Mouse (Mus musculus): ENCODE measurements around the gene Ifi27.
"Not testable (repeated sequence)": the region's sequence is repeated elsewhere in the genome, so short reads cannot be mapped to it uniquely, and the experiment has no call there.

The Ifi27 gene

DNA sequence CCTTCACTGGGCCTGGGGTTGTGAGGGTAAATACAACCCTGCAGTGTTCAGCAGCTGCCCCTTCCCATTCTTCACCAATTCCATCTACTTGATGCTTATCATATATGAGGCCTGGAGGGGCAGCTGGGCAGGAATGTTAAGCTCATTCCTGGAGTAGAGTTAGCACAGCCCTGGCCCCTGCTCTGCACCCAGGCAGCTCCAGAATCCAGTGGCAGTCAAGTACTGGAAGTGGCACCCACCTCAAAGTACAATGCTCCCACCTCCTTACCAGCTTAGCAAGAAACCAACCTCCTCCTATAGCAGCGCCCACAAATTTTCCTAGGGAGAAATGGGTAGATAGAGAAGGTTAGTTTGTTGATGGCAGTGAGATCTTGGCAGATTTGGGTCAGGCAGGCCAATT is 22.7 kb downstream of the Ifi27 start:
- DNase-seq (ENCODE audit: low spot score in 2 of 2) = not testable (repeated sequence)

DNA sequence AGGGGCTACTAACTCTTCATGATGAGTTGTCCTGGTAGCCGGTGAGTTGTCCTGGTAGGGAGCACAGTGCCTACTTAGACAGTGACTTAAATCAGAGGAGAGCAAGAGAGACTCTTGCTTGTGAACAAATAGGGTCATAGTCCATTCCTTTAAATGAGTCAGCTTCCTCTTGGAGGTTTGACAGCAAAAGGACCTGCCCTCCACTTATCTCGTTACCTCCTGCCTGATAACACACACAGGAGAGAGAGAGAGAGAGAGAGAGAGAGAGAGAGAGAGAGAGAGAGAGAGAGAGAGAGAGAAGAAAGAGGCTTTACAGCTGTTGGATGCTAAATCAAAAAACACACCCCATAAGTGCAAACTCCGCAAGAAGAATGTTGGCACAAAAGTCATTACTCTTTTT is 23.1 kb downstream of the Ifi27 start, which contains the start of gene Ifi27l2b:
Ifi27l2b (minus strand) TSS at position 84 of the 400 bp plus-strand sequence.
- DNase-seq (ENCODE audit: low spot score in 2 of 2) = no peak

DNA sequence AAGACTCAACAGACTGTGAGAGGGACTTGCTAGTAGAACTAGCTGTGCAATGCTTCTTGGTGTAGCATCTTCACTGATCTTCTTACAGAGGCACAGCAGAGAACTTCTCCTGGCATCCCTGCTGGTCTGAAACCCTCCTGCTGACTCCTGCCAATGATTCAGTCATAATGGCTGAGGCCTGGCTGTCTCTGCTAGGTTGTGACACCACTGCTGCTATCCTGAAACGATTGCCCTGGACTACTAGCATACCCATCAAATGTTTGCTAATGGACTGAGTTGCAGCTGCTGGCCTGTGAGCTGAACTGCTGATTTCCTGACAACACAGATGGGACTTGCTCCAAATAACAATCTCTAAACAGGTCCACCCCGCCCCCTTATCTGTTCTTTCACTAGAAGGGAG is 40.5 kb downstream of the Ifi27 start:
- DNase-seq (ENCODE audit: low spot score in 2 of 2) = no peak

DNA sequence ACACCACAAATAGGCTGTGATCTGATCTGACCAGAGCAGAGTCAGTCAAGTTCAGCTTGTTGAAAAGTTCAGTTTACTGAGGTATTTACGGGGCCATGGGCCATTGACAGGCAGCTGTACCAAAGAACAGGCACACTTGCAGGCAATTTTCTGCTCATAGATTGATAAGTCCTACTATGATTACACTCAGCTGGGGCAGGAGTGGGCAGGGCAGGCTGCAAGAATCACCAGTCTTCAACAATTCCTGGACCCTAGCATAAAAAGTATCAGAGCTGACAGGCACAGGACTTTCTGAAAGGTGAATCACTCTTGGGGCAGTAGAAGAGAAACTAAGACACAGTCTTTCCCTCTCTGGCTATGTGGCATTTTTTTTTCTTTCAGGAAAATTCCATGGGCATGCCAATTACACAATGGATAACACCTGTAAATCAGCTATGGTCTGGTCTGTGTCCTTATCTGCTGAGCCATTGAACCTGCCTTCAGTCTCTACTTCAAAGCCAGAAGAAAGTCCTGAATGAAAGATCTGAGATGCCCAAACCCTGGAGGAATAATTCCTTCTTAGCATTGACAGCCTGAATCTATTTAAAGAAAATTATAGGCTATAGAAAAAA is 42.9 kb downstream of the Ifi27 start:
- DNase-seq (ENCODE audit: low spot score in 2 of 2) = no peak

DNA sequence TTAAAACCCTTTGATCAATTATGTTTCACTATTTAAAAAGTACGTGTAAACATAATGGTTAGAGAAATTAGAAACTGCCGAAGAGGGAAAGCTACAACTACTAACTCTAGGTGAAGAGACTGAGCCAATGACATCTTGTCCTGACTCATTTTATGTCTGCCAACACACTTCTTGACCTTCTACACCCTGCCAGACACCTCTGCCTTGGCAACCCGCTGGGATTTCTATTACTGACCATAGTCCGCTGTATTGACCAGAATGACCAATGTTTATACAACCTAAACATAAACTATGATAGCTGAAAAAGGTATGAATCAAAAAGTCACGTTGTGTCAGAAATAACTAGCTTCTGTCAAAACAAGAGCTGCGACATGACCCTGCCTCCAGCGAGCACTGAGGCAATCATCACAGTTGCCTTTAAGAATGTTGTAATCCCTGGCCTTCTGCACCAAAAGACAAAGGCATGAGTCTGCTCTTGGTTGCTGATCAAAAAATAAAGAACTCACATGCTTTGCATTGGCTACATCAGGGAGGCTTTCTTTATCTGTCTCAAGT is 43.5 kb downstream of the Ifi27 start:
- no peak for DNase-seq (ENCODE audit: low spot score in 2 of 2)

DNA sequence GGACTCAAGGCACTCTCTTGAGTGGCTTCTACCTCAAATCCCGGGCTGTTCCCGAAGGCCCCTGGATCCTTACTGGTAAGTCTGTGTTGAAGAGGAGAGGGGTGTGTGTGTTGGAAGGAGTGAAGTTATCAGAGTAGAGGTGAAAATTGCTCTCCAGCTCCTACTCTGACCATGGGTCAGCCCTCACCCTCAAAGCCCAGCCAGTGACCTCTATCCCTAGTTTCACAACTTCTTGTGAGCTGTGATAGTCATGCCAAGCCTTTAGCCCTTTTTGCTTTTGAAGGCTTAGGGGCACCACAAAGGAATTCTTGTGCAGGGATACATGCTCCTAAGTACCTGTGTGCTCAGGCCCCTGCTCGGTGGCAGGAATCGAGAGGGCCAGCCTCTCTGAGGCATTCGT is 47.7 kb downstream of the Ifi27 start:
- peak in 1 of 2 experiments; percentile 48 for DNase-seq (ENCODE audit: low spot score in 2 of 2)

DNA sequence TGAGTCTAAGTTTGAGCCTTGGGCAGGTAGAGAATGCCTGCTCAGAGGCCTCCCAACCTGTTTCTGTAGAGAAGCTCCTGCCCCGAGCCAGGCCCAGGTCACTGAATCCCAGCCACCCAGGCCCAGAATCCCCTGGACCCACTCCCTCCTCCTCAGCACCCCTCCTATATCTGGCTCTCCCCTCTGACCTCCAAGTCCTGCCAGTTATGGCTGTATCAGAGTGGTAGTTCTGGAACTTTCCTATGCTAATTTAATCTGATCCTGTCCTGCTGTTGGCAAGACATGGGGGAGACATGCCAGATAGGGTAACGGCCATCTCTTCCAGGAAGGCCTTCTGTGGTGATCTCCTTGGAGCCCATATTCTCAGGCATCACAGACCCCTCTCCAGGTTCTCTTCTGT is 48.8 kb downstream of the Ifi27 start:
- DNase-seq (ENCODE audit: low spot score in 2 of 2) = no peak

DNA sequence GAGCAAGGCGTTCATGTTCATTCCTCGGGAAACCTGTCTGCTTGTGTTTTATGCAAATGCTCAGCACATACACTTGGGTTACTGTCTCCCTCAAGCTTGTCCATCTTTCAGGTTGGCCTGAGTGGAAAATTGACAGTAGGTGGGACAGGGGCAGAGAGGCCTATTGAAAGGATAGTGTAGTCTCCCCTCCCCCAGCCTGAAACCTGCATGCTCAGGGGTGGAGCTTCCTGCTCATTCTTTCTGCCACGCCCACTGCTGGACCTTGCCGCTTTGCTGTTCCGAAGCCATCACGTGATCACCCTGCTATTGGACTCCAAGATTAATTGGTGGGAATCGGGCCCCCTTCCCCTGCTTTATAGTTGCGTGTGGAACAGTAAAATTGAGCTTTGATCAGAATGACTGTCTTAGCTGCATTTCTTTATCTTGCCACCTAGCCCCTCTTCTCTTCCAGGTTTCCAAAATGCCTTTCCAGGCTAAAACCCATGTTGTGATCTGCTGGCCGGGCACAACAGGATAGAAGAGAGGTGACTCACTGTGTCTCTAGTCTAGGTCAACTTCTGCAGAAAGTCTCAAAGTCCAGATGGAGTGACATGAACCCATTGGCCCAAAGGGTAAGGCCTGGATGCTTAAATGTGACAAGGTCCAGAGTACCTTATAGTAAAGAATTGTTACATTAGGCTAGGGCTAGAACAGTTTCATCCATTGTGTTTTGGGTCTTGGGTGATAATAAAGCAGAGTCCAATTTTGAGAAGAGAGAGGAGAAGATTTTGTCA is 50.4 kb downstream of the Ifi27 start:
- DNase-seq (ENCODE audit: low spot score in 2 of 2) = not testable (repeated sequence)

DNA sequence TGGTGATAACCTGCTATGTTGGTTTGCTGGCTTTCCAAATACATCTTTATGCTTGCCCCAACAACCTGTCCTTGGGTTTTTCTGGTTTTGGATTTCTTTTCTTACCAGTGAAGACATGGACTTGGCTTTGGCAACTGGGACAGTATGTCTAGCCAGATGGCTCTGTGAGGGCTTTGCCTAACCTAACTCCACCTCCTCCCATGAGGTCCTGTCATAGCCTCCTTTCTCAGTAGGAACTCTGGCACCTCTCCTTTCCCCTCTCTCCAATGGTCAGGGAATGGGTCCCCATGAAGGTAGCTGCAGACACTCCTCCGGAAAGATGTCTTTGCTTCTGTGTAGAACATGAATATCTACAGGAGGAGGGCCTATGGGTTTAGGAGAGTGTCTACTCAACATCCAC is 52.7 kb downstream of the Ifi27 start:
- DNase-seq (ENCODE audit: low spot score in 2 of 2) = peak in 1 of 2 experiments; percentile 36

DNA sequence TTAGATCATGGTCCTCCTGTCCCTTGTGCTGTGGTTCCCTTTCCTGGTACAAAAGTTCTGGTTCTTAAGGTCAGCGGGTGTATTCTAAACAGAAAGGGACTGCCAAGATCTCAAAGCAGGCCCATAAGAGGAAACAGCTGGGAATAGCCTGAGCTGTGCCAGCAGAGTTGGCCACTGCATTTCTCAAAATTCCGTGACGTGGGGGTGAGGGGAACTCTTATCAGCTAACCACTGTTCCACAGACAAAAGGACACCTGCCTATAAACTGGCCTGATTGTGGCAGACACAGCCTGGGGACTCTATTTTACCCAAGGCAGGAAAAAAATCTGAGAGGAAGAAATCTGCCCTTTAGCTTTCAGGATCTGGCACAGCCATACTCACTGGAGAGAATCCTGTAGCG is 53.3 kb downstream of the Ifi27 start:
- DNase-seq (ENCODE audit: low spot score in 2 of 2) = peak in 1 of 2 experiments; percentile 41

DNA sequence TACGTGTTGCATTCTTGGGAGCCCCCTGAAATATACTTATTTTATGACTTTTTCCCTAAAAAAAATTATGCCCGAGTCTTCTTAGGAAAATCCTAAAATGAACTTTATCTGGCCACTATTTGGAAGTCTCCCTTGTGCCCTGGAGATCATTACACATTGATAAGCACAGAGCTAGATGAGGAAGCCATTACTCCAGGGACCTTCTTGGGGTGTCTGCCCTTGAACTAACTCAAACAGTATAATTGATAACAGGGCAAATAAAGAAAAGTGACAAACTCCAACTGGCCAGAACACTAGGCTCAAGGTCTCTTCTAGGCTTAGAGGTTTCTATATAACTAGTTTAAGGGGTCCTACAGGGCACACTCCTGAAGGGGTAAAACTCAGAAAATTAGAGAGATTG is 53.7 kb downstream of the Ifi27 start:
- no peak for DNase-seq (ENCODE audit: low spot score in 2 of 2)

Data from urinary bladder, postnatal 36 days (tissue).